Mouse (Mus musculus): Measurements from ENCODE around the gene Castor2. TPM values are rescaled to one million over a fixed set of nuclear protein-coding genes. Genes with fewer than 3 reads are reported as not detected.

Gene Castor2
- 3.8 and 4.4 TPM in 2 replicates for polyA plus RNA-seq (2015; fragmentation: Nextera tagmentation; extraction: Ambion mirVana)

GRCm38 (mm10) chr5:134099496-134100211 is at the start of gene Castor2:
Castor2 (plus strand) TSS chr5:134099711.
- Histone ChIP-seq H3K4me3 (replicated peaks; ENCODE audit: low read length) (peak within 1 kb of the TSS; percentile 75), H3K9me3 (replicated peaks; ENCODE audit: control insufficient read depth, low read length) (no peaks in the 10 kb centered on the region), H3K27ac (ENCODE audit: low read length) (peak within 1 kb of the TSS; percentile 64), H3K9ac (ENCODE audit: low read length) (peak within 1 kb of the TSS; percentile 86), H3K27me3 (ENCODE audit: control insufficient read depth, insufficient read depth, low read length) (no peaks in the 10 kb centered on the region), H3K4me2 (ENCODE audit: low read depth, low read length) (peak within 1 kb of the TSS; percentile 96), H3K4me1 (ENCODE audit: control insufficient read depth, insufficient read depth, low read length) (peaks cover 17% of the 10 kb centered on the region), H3K36me3 (ENCODE audit: control insufficient read depth, insufficient read depth, low read length) (no peaks in the 10 kb centered on the region)
- peak; percentile 91 for ATAC-seq (ENCODE audit: insufficient read depth, low FRiP score)
- WGBS: under 1% methylated on average over 58 of the region's 58 CpGs

DNA sequence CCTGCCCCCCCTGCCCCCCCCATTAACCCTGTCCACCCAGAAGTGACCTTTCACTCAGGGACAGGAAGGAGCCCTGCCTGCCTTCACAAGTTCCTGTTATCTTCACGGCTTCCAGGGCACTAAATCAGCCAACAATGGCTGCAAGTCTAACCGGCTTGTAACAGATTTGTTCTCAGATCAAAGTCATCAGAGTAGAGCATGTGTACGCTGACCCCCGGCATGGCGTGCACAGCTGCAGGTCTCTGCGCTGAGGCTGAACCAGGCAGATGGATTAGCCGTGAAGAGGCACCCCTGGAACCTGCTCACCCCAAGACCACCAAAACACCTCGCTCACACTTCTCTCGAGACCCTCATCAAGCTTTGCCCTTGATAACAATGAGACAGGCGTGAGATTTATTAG is 48.8 kb upstream of the Castor2 start:
- Histone ChIP-seq H3K4me3 (replicated peaks; ENCODE audit: low read length) (no peak overlapping the region), H3K27ac (ENCODE audit: low read length) (no peak overlapping the region), H3K36me3 (ENCODE audit: control insufficient read depth, insufficient read depth, low read length) (no peaks in the 10 kb centered on the region), H3K27me3 (ENCODE audit: control insufficient read depth, insufficient read depth, low read length) (no peaks in the 10 kb centered on the region), H3K9ac (ENCODE audit: low read length) (no peak overlapping the region), H3K4me1 (ENCODE audit: control insufficient read depth, insufficient read depth, low read length) (0 out of 2 replicates have a peak, but pooled peaks cover 2% of the 10 kb centered on the region), H3K4me2 (ENCODE audit: low read depth, low read length) (no peak overlapping the region), H3K9me3 (replicated peaks; ENCODE audit: control insufficient read depth, low read length) (no peaks in the 10 kb centered on the region; the same call in 1 of the 2 replicates)
- WGBS: 19% methylated on average over 10 of the region's 10 CpGs
- ATAC-seq (ENCODE audit: insufficient read depth, low FRiP score): no peak

- WGBS: 88% methylated on average over 4 of the region's 4 CpGs
- Histone ChIP-seq H3K4me1 (ENCODE audit: control insufficient read depth, insufficient read depth, low read length) (0 out of 2 replicates have a peak, but pooled peaks cover 2% of the 10 kb centered on the region), H3K4me3 (replicated peaks; ENCODE audit: low read length) (no peak overlapping the region), H3K9ac (ENCODE audit: low read length) (no peak overlapping the region), H3K27me3 (ENCODE audit: control insufficient read depth, insufficient read depth, low read length) (no peaks in the 10 kb centered on the region), H3K9me3 (replicated peaks; ENCODE audit: control insufficient read depth, low read length) (no peaks in the 10 kb centered on the region), H3K4me2 (ENCODE audit: low read depth, low read length) (no peak overlapping the region), H3K27ac (ENCODE audit: low read length) (no peak overlapping the region), H3K36me3 (ENCODE audit: control insufficient read depth, insufficient read depth, low read length) (no peaks in the 10 kb centered on the region)
- no peak for ATAC-seq (ENCODE audit: insufficient read depth, low FRiP score)
Measured at GRCm38 (mm10) chr5:134052614-134053013, 46.9 kb upstream of the Castor2 start.

DNA sequence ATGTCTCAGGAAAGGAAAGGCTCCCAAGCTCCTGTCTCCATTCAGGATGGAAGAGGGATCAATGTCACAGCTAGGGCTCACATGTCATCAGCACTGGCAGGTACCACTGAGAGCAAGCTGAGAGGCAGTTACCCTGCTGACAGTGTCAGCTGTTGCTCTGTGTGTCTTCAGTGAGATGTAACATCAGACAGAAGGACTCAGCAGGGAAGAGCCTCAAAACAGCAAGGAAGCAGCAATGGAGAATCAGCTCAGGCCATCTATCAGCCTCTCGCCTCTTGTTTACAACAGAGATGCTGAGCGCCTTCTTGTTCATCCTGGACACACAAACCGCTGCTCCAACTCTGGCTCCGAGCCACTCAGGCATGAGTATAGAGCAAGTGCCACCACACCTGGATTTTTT is 45.0 kb upstream of the Castor2 start:
- no peak overlapping the region for H3K4me2 ChIP-seq (ENCODE audit: low read depth, low read length)
- 74% methylated on average over 4 of the region's 4 CpGs for WGBS
- H3K9ac ChIP-seq (ENCODE audit: low read length): no peak overlapping the region
- no peaks in the 10 kb centered on the region for H3K36me3 ChIP-seq (ENCODE audit: control insufficient read depth, insufficient read depth, low read length)
- no peaks in the 10 kb centered on the region for H3K9me3 ChIP-seq (replicated peaks; ENCODE audit: control insufficient read depth, low read length)
- no peak overlapping the region for H3K27ac ChIP-seq (ENCODE audit: low read length)
- ATAC-seq (ENCODE audit: insufficient read depth, low FRiP score): no peak
- H3K4me1 ChIP-seq (ENCODE audit: control insufficient read depth, insufficient read depth, low read length): 0 out of 2 replicates have a peak, but pooled peaks cover 2% of the 10 kb centered on the region
- no peaks in the 10 kb centered on the region for H3K27me3 ChIP-seq (ENCODE audit: control insufficient read depth, insufficient read depth, low read length)
- H3K4me3 ChIP-seq (replicated peaks; ENCODE audit: low read length): no peak overlapping the region

GRCm38 (mm10) chr5:134058793-134059352 is 40.6 kb upstream of the Castor2 start:
- Histone ChIP-seq H3K4me1 (ENCODE audit: control insufficient read depth, insufficient read depth, low read length) (no peaks in the 10 kb centered on the region), H3K9ac (ENCODE audit: low read length) (no peak overlapping the region)
- 46% methylated on average over 13 of the region's 13 CpGs for WGBS

GRCm38 (mm10) chr5:134063362-134064064 is 36.0 kb upstream of the Castor2 start:
- Histone ChIP-seq H3K4me2 (ENCODE audit: low read depth, low read length) (no peak overlapping the region), H3K4me3 (replicated peaks; ENCODE audit: low read length) (no peak overlapping the region), H3K36me3 (ENCODE audit: control insufficient read depth, insufficient read depth, low read length) (no peaks in the 10 kb centered on the region), H3K27ac (ENCODE audit: low read length) (no peak overlapping the region), H3K4me1 (ENCODE audit: control insufficient read depth, insufficient read depth, low read length) (no peaks in the 10 kb centered on the region), H3K9ac (ENCODE audit: low read length) (no peak overlapping the region), H3K27me3 (ENCODE audit: control insufficient read depth, insufficient read depth, low read length) (no peaks in the 10 kb centered on the region), H3K9me3 (replicated peaks; ENCODE audit: control insufficient read depth, low read length) (no peaks in the 10 kb centered on the region)
- 42% methylated on average over 15 of the region's 15 CpGs for WGBS
- ATAC-seq (ENCODE audit: insufficient read depth, low FRiP score): peak; percentile 77; the same call in 1 of the 2 replicates

More at GRCm38 (mm10) chr5:134058793-134059352, 40.6 kb upstream of the Castor2 start:
- ATAC-seq (ENCODE audit: insufficient read depth, low FRiP score): no peak
- Histone ChIP-seq H3K4me2 (ENCODE audit: low read depth, low read length) (no peak overlapping the region), H3K4me3 (replicated peaks; ENCODE audit: low read length) (no peak overlapping the region), H3K36me3 (ENCODE audit: control insufficient read depth, insufficient read depth, low read length) (no peaks in the 10 kb centered on the region), H3K9me3 (replicated peaks; ENCODE audit: control insufficient read depth, low read length) (no peaks in the 10 kb centered on the region), H3K27ac (ENCODE audit: low read length) (no peak overlapping the region), H3K27me3 (ENCODE audit: control insufficient read depth, insufficient read depth, low read length) (no peaks in the 10 kb centered on the region)

DNA sequence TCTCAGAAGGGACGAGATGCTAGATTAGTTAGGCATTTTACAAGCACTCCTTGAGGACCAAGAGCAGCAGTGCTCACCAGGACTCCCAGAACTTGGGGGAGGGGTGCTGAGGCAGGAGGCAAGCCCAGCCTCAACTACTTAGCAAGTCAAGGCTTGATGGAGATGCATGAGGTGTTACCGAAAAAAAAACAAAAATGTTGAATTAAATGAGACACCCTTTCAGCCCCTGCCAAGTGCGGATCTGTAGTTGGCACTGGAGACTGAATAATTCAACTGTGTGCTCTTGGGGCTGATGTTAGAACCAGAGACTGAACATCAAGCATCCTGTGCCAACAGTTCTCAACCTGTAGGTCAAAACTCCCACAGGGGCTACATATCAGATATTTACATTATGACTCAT is 33.2 kb upstream of the Castor2 start:
- Histone ChIP-seq H3K4me2 (ENCODE audit: low read depth, low read length) (no peak overlapping the region), H3K9ac (ENCODE audit: low read length) (no peak overlapping the region), H3K4me3 (replicated peaks; ENCODE audit: low read length) (no peak overlapping the region), H3K36me3 (ENCODE audit: control insufficient read depth, insufficient read depth, low read length) (no peaks in the 10 kb centered on the region), H3K9me3 (replicated peaks; ENCODE audit: control insufficient read depth, low read length) (peaks cover 7% of the 10 kb centered on the region; the same call in 1 of the 2 replicates), H3K27ac (ENCODE audit: low read length) (no peak overlapping the region), H3K4me1 (ENCODE audit: control insufficient read depth, insufficient read depth, low read length) (no peaks in the 10 kb centered on the region), H3K27me3 (ENCODE audit: control insufficient read depth, insufficient read depth, low read length) (no peaks in the 10 kb centered on the region)
- 42% methylated on average over 3 of the region's 3 CpGs for WGBS
- no peak for ATAC-seq (ENCODE audit: insufficient read depth, low FRiP score)

DNA sequence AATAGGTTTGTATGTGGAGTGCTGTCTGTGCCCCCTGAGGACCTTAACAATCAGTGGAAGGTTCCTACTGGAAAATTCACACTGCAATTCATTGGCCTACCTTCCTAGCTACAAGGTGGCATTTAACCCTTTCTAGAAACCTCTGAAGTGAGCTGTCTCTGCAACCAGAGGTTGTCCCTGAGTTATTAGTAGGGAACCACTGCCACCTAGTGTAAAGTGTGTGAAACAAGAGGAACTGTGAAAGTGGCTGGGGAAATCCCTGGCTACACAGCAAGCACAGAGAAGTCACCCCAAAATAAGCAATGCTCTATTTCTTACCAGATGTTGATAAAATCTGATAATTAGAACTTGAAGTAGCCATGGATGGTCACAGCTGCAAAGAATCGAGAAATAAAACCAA is 31.6 kb upstream of the Castor2 start:
- Histone ChIP-seq H3K36me3 (ENCODE audit: control insufficient read depth, insufficient read depth, low read length) (no peaks in the 10 kb centered on the region), H3K4me1 (ENCODE audit: control insufficient read depth, insufficient read depth, low read length) (no peaks in the 10 kb centered on the region), H3K4me3 (replicated peaks; ENCODE audit: low read length) (no peak overlapping the region), H3K9me3 (replicated peaks; ENCODE audit: control insufficient read depth, low read length) (peaks cover 7% of the 10 kb centered on the region; the same call in 1 of the 2 replicates), H3K27ac (ENCODE audit: low read length) (no peak overlapping the region), H3K9ac (ENCODE audit: low read length) (no peak overlapping the region), H3K4me2 (ENCODE audit: low read depth, low read length) (no peak overlapping the region), H3K27me3 (ENCODE audit: control insufficient read depth, insufficient read depth, low read length) (no peaks in the 10 kb centered on the region)
- 20% methylated on average over 1 of the region's 1 CpGs for WGBS
- no peak for ATAC-seq (ENCODE audit: insufficient read depth, low FRiP score)

- H3K4me1 ChIP-seq (ENCODE audit: control insufficient read depth, insufficient read depth, low read length): no peaks in the 10 kb centered on the region
- no peak overlapping the region for H3K9ac ChIP-seq (ENCODE audit: low read length)
- H3K9me3 ChIP-seq (replicated peaks; ENCODE audit: control insufficient read depth, low read length): peaks cover 7% of the 10 kb centered on the region
- WGBS: 68% methylated on average over 17 of the region's 17 CpGs
- H3K27ac ChIP-seq (ENCODE audit: low read length): no peak overlapping the region
- H3K4me2 ChIP-seq (ENCODE audit: low read depth, low read length): no peak overlapping the region
- H3K4me3 ChIP-seq (replicated peaks; ENCODE audit: low read length): no peak overlapping the region
- ATAC-seq (ENCODE audit: insufficient read depth, low FRiP score): no peak
- no peaks in the 10 kb centered on the region for H3K27me3 ChIP-seq (ENCODE audit: control insufficient read depth, insufficient read depth, low read length)
- no peaks in the 10 kb centered on the region for H3K36me3 ChIP-seq (ENCODE audit: control insufficient read depth, insufficient read depth, low read length)
Measured at GRCm38 (mm10) chr5:134073512-134074041, 25.9 kb upstream of the Castor2 start.

All from stomach, embryonic 16.5 days (tissue).